Mouse (Mus musculus): ENCODE data around the gene Snorc.

- TF ChIP-seq CTCF (conservative IDR thresholded peaks at IDR 0.05; ENCODE audit: low read length): no peak
- no peak for TF ChIP-seq POU5F1 (IDR thresholded peaks at IDR 0.05; ENCODE audit: borderline replicate concordance, low read length)
- TF ChIP-seq NANOG (IDR thresholded peaks at IDR 0.05; ENCODE audit: borderline replicate concordance, low read length): no peak
Measured at GRCm38 (mm10) chr1:87521523-87521922, 51.5 kb downstream of the Snorc start.
